Mouse (Mus musculus) layer of hippocampus, adult 9-10 months (tissue): ENCODE results near the gene Myh10.
"Not testable (repeated sequence)": the region's sequence is repeated elsewhere in the genome, so short reads cannot be mapped to it uniquely, and the experiment has no call there.

ENCODE experiments used
- DNase-seq: peaks from one replicate; pipeline ENCODE4 v3.0.0; 2022; ENCODE audit warnings: low spot score

Gene Myh10

DNA sequence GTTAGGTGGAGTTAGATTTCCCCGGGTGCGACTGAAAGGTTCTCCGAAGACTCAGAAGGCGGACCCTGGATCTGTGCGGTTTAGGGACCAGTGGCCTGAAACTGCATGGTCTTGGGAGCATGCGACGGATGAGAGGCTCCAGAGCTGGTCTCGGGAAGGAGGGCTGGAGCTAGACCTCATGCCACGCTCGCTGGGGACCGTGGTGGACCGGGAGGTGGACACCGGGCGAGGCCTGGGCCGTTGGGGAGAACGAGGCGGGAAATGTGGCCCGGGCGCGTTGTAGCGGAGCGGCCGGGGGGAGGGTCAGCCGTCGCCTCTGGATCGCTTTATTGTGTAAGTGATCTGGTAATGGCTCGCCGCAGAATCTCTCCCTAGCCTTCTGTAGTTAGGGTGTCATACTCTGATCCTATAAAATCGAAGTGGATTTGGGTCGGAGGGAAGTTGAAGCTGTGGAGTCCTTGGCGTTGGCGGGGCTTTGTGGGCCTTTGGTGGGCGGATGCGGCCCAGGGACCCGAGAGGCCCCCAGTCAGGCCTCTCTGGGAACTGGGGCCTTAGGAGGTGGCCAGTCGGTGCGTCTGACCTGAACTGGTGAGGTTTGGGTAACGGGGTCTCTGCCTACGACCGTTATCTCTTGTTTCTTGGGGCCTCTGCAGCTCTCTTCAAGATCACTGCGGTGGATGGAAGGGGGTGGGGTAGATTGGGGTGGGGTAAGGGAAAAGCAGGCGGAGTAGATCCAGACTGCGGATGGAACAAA lies 1.5 kb downstream of the Myh10 start:
- no peak for DNase-seq

GRCm38 (mm10) chr11:68693447-68694040 lies 2.2 kb downstream of the Myh10 start:
- no peak for DNase-seq

DNA sequence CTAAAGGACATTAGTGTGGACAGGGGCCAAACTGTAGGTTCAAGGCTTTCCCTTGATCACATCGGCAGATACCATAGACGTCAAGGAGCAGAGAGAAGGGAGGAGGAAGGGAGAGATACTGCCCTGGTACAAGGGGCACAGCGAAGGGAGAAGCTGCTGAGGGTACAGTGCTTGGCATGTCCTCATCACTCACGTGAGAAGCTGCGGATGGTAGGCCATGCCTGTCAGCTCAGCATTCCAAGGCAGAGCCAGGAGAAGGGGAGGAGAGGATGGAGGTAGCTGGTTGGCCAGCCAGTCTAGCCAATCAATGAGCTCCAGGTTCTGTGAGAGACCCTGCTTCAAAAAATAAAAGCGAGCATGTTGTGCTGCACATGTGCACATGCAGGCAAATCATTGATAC lies 11.0 kb downstream of the Myh10 start:
- DNase-seq, result no peak

DNA sequence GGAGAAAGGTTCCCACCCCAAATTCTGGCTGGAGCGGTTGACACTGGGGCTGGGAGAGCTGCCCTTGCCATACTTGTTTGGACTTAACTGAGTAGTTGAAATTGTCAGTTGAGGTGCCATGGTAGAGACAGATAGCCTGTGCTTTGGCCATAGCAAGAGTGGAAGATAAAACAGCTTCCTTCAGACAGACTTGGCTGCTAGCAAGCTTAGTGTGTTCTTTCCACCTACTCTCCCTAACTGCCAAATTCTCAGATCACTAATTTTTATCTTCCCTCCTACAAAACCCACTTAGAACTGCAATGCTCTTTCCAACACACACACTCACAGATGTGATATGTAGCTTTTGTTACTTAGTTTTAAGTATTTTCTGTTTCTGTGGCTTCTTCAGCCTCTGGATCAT lies 12.0 kb downstream of the Myh10 start:
- DNase-seq, result no peak

GRCm38 (mm10) chr11:68704258-68704657 lies 12.9 kb downstream of the Myh10 start:
- no peak for DNase-seq

DNA sequence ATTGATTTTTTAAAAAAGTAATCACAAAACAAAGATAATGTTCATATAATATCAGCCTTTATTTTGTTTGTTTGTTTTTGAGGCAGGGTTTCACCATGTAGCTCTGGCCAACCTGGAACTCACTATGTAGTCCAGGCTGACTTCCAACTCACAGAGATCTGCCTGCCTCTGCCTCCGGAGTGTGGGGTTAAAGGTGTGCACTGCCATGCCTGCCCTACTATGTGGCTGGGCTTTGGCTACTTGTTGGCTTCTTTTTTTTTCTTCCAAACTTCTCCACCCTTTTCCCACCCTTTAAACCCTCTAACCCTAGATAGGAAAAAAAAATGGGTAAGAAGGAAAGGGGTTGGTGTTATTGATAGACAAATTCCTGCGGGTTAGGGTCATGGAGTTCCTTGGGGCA lies 13.5 kb downstream of the Myh10 start:
- no peak for DNase-seq

DNA sequence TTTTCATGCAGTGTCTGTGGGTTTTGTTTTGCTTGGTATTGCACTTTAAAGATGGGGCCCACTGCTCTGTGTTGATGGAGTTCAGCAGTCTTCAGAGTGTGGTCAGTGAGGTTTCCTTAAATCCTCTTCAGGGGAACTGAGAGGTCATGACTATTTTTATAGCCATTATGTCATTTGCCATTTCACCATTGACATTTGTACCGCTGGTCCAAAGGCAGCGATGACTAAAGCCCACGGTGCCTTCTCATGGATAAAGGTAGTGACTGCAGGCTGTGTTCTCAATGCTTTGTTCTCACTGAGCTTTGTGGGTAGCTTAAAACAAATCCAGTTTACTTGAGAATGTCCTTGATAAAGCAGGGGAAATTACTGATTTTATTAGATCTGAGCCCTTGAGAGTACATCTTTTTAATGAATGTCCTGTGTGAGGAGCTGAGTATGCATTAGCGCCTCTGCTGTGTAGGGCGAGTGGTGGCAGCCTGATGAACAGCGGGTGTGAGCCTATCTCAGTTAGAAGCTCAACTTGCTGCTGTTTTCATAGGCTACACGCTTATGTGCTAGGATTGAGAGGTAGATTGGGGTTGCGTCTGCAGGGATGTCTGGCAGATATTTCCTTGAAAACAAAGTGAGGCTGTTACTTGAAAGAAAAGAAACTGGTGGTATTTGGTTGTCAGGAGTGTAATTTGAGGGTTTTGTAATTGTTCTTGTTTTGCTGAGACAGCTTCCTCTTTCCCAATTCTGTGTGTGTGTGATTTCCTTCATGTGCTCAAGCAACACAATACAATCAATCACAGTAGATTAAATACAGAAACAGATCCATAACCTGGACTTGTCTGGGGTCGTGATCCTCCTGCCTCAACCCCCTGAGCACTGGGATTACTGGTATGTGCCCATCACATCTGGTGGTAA lies 15.4 kb downstream of the Myh10 start:
- DNase-seq, result no peak

- DNase-seq, result no peak
Observed at GRCm38 (mm10) chr11:68707881-68708582, 16.7 kb downstream of the Myh10 start.

DNA sequence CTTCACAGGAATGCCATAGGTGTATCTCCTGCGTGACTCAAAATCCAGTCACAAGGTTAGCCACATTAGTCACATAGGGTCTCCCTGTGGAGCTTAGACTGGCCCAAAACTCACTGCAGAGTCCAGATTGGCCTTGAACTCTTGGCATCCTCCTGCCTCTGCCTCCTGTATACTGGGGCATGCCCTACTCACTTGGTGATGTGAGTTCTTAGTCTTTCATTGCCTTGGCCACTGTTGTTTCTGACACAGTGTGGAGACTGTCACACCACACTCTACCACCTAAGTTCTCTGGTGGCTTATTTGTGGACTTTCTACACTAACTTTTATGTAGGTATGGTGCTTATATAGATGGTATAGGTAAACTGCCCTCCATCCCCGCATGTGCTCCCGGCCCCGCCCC lies 24.8 kb downstream of the Myh10 start:
- no peak for DNase-seq

- no peak for DNase-seq
Observed at GRCm38 (mm10) chr11:68717171-68717840, 25.9 kb downstream of the Myh10 start.

DNA sequence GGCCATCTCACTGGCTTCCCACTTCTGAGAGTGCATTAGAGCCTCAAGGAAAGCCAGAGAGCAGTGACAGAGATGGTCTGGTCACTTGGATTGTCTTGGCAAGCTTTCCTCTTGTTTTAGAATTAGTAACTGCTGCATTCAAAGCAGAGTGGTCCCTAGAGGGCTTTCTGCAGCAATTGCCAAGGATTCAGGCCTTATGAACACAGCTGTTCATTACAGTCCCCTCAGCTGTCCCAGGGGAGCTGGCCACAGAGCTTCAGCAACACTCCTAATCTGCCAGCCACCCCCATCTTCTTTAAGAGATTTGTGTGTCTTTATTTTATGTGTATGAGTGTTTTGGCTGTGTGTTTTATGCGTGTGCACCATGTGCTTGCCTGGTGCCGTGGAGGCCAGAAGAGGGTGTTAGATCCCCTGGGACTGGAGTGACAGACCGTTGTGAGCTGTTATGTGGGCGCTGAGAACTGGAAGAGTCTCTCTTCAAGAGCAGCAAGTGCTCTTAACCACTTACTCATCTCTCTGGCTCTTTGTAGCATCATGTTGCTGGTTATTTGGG lies 27.8 kb downstream of the Myh10 start:
- no peak for DNase-seq

DNA sequence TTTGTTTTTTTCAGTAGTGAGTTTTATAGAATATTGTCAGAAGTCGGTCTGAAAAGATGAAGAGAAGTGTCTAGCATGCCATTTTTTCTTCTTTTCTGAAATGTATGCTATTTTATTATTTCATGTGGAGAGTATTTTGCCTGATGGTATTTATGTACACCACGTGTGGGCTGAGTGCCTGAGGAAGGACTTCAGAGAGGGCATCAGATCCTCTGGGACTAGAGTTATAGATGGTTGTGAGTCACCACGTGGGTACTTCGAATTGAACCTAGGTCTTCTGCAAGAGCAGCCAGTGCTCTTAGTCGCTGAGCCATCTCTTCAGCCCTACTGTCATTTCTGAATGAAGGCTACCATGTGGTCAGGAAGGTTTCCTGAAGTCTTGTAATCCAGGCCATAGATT lies 28.4 kb downstream of the Myh10 start:
- DNase-seq, result no peak

DNA sequence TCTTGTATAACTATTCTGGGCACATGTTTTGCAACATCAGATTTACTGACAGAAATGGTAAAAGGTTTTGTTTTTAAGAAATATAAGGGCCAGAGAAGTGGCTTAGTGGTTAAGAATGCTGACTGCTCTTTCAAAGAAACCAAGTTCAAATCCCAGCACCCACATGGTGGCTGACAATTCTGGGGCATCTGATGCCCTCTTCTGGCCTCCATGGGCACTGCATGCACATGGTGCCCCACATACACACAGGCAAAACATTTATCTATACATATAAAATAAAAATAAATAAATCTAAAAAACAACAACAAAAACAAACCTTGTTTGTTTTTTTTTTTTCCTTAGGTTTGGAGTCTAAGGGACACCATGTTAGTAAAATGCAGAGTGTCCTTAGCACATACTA lies 32.8 kb downstream of the Myh10 start:
- DNase-seq, result no peak

- no peak for DNase-seq
Observed at GRCm38 (mm10) chr11:68728693-68729092, 37.3 kb downstream of the Myh10 start.

DNA sequence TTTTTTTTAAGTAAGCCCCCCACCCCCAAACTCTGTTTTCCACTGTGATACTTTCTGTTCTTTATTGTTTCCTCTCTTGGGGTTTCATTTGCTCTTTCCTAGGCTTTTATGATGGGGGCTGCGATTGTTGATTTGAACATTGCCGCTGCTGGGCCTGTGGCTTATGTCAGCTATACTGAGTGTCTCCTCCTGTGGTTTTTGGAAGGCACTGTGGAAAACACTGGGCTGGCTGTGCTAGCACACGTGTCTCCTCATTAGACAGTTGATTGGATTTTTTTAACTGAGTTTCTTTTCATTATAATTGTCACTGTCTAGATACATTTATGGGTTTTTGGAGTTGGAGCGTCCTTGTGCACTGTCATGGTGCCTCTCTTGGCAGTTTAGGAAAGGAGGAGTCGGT lies 39.4 kb downstream of the Myh10 start:
- no peak for DNase-seq

DNA sequence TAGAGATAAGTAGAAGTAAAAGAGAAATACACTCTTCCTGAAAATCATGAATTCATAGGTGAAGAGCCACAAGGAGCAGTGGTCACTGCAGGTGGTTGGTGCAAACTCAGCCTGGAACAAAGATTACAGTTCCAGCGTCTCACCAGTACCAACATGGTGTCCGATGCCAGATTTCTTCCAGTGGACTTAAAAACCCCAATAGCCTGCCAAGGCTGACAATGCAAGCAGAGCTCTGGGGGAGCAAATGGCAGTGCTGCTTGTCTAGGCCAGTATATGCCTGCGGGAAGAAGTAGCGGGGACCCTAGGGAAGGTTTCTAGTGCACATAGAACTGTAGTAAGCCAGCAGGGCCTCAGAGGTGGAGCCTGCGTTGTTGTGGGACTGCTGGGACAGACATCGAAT lies 40.7 kb downstream of the Myh10 start:
- DNase-seq, result no peak

- DNase-seq, result not testable (repeated sequence)
Observed at GRCm38 (mm10) chr11:68733401-68733800, 42.0 kb downstream of the Myh10 start.

DNA sequence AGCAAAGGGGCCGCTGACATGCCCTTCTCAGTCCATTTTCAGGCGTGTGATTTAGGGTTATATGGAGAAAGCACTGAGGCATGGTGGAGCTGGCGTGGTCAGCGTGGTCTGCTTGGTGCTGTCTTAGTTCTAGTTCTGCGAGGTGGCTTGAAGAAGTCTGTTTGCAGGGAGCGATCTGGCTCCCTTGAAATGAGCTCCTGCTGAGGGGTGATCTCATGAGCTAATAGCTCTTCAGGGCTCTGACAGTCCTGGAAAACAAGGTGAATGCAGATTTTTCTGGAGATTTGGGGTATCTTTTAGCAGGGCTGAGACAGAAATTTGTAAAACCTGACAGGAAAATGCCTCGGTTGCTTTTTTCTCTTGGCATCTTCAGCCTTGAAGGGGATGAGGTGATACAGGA lies 48.1 kb downstream of the Myh10 start:
- DNase-seq, result no peak

GRCm38 (mm10) chr11:68742658-68743057 lies 51.3 kb downstream of the Myh10 start:
- no peak for DNase-seq

DNA sequence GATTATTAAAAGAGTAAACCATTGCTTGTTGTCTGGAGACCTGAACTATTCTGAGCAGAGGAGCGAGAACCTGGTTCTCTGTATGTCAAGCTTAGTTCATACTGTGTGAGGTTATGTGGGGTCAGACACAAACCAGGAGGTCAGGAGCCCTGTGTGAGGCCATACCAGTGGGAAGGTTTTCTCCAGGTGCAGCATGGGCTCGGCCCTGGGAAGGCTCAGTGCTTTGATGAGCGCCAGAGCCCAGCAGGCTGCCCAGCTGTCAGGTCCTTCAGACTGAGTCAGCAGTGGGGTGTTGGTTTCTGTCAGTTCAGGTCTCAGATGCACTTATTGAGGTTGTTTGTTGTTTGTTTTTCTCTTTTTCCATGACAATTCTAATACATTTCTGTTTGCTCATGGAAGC lies 52.8 kb downstream of the Myh10 start:
- no peak for DNase-seq

DNA sequence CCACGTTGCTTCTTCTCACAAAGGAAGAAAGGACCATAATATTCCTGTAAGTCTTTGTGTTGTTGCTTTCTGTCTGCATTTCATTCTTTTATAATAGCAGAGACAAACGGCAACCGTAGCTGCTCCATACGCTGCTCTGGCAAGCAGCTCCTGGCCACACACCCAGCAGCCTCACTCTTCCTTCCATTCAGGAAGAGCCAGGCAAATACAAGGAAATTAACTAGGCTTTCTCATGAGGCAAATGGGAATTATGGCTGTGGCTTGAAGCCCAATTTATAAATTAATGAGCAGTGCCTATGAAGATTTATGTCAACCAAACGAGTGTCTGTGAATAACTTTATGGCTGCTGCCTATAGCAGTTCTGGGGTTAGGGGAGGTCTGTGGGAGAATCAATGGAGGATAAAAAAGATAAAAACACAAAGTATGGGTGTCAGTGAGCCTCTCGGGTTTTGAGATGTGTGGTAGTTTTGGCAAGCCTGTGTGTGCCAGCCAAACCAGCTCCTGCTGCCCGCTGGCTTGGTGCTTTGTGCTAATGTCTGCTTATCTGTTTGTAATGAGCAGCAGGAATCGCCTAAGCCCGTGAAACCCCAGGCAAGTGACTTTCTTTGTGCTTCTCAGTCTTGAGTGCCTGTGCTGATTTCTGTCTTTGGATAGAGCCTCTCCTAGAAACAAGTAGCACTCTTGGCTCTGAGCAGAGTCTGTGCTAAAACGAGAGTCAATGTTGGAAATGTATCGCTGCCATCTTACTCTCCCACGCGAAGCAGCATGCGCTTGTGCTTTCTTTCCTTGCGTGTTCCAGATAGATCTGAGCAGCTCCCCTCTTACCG lies 54.2 kb downstream of the Myh10 start:
- DNase-seq, result no peak
